Mouse (Mus musculus): ENCODE results near the gene Rap1gap2. TPM values are rescaled to one million over a fixed set of nuclear protein-coding genes. Genes with fewer than 3 reads are reported as not detected.

The Rap1gap2 gene
- total and polyA plus RNA-seq, 3 experiments = 55.4 to 79.8 (median 76.6) TPM

GRCm38 (mm10) chr11:74337931-74338330 is 272.8 kb downstream of the Rap1gap2 start, which contains the start of gene Olfr410:
TSS of gene Olfr410 (minus strand) at chr11:74338031.
- dilution Hi-C loops (cut with MboI; ENCODE audit: extremely low pct_ligation_motif_present, extremely low pct_unique_long_range_greater_than_20kb, low sequenced_read_pairs) (no loop called here), in situ Hi-C loops (cut with MboI; ENCODE audit: low pct_ligation_motif_present, low pct_unique_long_range_greater_than_20kb, low sequenced_read_pairs) (no loop called here)
- H3K79me2 ChIP-seq (replicated peaks; ENCODE audit: control insufficient read depth, extremely low read depth, insufficient read depth, poor library complexity, severe bottlenecking) = no peaks in the 10 kb centered on the region
- DNase-seq (ENCODE audit: extremely low read depth) = no peak
- H3K9me3 ChIP-seq (replicated peaks; ENCODE audit: low read length) = peaks cover 4% of the 10 kb centered on the region
- peaks cover 71% of the 10 kb centered on the region for H3K27me3 ChIP-seq (replicated peaks)
- H3K36me3 ChIP-seq (replicated peaks in 1 of 2; ENCODE audit: control insufficient read depth in 1 of 2, insufficient read depth in 1 of 2, low read length in 1 of 2) = no peaks in the 10 kb centered on the region
- no peak within 1 kb of the TSS for H3K4me3 ChIP-seq (replicated peaks in 1 of 3; ENCODE audit: low read depth in 2 of 3, low read length in 2 of 3, poor library complexity in 1 of 3)
- no peak within 1 kb of the TSS for H3K4me2 ChIP-seq (ENCODE audit: insufficient read depth, low read depth, poor library complexity, severe bottlenecking)
- no peaks in the 10 kb centered on the region for H3K4me1 ChIP-seq (ENCODE audit: control insufficient read depth in 1 of 2, insufficient read depth in 2 of 2)
- H3K9ac ChIP-seq (ENCODE audit: insufficient read depth, low read depth) = no peak within 1 kb of the TSS
- H3K27ac ChIP-seq (ENCODE audit: insufficient read depth, low read depth) = no peak within 1 kb of the TSS
- TF ChIP-seq SMC3 (IDR thresholded peaks at IDR 0.05; ENCODE audit: low read depth, low read length) (no peak), EP300 (IDR thresholded peaks at IDR 0.05; ENCODE audit: low read length) (no peak), MAZ (IDR thresholded peaks at IDR 0.05; ENCODE audit: low read depth, low read length) (no peak), NRF1 (IDR thresholded peaks at IDR 0.05; ENCODE audit: low read depth, low read length) (no peak), JUND (conservative IDR thresholded peaks at IDR 0.05; ENCODE audit: low read depth, low read length) (no peak), ZMIZ1 (IDR thresholded peaks at IDR 0.05; ENCODE audit: low read depth, low read length) (no peak), TCF12 (IDR thresholded peaks at IDR 0.05; ENCODE audit: low read depth, low read length) (no peak)

Other genes with a start within 250 kb of the Rap1gap2 start
- not detected in 2 replicates for gene Olfr412, start 248.8 kb downstream of the Rap1gap2 start, total RNA-seq (2012; rRNA removed)
- gene Olfr412, start 248.8 kb downstream of the Rap1gap2 start, total RNA-seq (2014; rRNA removed) = not detected in 2 replicates
- not detected in 2 replicates for gene Olfr412, start 248.8 kb downstream of the Rap1gap2 start, polyA plus RNA-seq (2012; ENCODE audit: insufficient read length, low read depth)
- gene Ccdc92b, start 8.7 kb upstream of the Rap1gap2 start, total RNA-seq (2012; rRNA removed) = not detected in 2 replicates
- not detected in 2 replicates for gene Ccdc92b, start 8.7 kb upstream of the Rap1gap2 start, total RNA-seq (2014; rRNA removed)
- gene Ccdc92b, start 8.7 kb upstream of the Rap1gap2 start, polyA plus RNA-seq (2012; ENCODE audit: insufficient read length, low read depth) = not detected in 2 replicates
- 86.4 and 120 TPM in 2 replicates for gene Cluh, start 38.6 kb upstream of the Rap1gap2 start, total RNA-seq (2012; rRNA removed)
- 63.1 and 74.9 TPM in 2 replicates for gene Cluh, start 38.6 kb upstream of the Rap1gap2 start, total RNA-seq (2014; rRNA removed)
- 143 and 151 TPM in 2 replicates for gene Cluh, start 38.6 kb upstream of the Rap1gap2 start, polyA plus RNA-seq (2012; ENCODE audit: insufficient read length, low read depth)
- 53.9 and 54.5 TPM in 2 replicates for gene Pafah1b1, start 113.8 kb upstream of the Rap1gap2 start, total RNA-seq (2012; rRNA removed)
- gene Pafah1b1, start 113.8 kb upstream of the Rap1gap2 start, total RNA-seq (2014; rRNA removed) = 107 and 143 TPM in 2 replicates
- 136 and 140 TPM in 2 replicates for gene Pafah1b1, start 113.8 kb upstream of the Rap1gap2 start, polyA plus RNA-seq (2012; ENCODE audit: insufficient read length, low read depth)
- gene Mettl16, start 159.9 kb upstream of the Rap1gap2 start, total RNA-seq (2012; rRNA removed) = 79.3 and 100 TPM in 2 replicates
- 80.0 and 90.7 TPM in 2 replicates for gene Mettl16, start 159.9 kb upstream of the Rap1gap2 start, total RNA-seq (2014; rRNA removed)
- 111 and 119 TPM in 2 replicates for gene Mettl16, start 159.9 kb upstream of the Rap1gap2 start, polyA plus RNA-seq (2012; ENCODE audit: insufficient read length, low read depth)
- 3.6 and 4.7 TPM in 2 replicates for gene Mnt, start 220.0 kb upstream of the Rap1gap2 start, total RNA-seq (2012; rRNA removed)
- 1.4 and 1.6 TPM in 2 replicates for gene Mnt, start 220.0 kb upstream of the Rap1gap2 start, total RNA-seq (2014; rRNA removed)
- 29.0 and 30.6 TPM in 2 replicates for gene Mnt, start 220.0 kb upstream of the Rap1gap2 start, polyA plus RNA-seq (2012; ENCODE audit: insufficient read length, low read depth)